Mouse (Mus musculus): ENCODE measurements around the gene Rnf186. TPM values are rescaled to one million over a fixed set of nuclear protein-coding genes. Genes with fewer than 3 reads are reported as not detected.

The Rnf186 gene
- polyA plus RNA-seq, 2 experiments = not detected

DNA sequence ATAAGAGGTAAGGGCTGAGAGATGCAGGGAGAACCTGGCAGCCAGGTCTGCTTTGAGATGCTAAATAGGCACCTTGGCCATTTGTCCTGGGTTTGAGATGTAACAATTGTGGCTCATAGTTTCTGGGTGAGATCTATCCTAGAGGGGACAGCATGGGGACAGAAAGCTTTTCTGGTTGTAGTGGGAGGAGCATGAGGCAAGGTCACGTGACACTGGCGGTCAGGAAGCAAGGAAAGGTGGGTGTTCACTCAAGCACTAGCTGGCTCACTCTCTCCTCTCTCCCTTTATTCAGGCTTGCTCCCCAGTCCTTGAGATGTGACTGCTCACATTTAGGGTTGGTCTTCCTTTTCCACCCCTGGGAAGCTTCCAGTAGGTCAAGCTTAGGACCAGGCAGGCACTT, 34.1 kb downstream of the Rnf186 start:
- WGBS = 44% methylated on average over 2 of the region's 2 CpGs
- no peaks in the 10 kb centered on the region for H3K9me3 ChIP-seq (ENCODE audit: control insufficient read depth, low read length)
- ATAC-seq (ENCODE audit: low FRiP score, low read depth) (no peak), DNase-seq (ENCODE audit: low spot score) (no peak)
- H3K4me3 ChIP-seq (replicated peaks; ENCODE audit: low read length) = no peak overlapping the region
- H3K4me1 ChIP-seq (ENCODE audit: control insufficient read depth, insufficient read depth, low read length) = no peaks in the 10 kb centered on the region
- H3K4me2 ChIP-seq (replicated peaks; ENCODE audit: low read depth, low read length, severe bottlenecking) = no peak overlapping the region
- H3K36me3 ChIP-seq (ENCODE audit: control insufficient read depth, insufficient read depth, low read length) = no peaks in the 10 kb centered on the region
- H3K27me3 ChIP-seq (ENCODE audit: control insufficient read depth, insufficient read depth, low read length) = no peaks in the 10 kb centered on the region
- H3K9ac ChIP-seq (ENCODE audit: low read depth, low read length, severe bottlenecking) = no peak overlapping the region
- TF ChIP-seq POLR2A (IDR thresholded peaks at IDR 0.05; ENCODE audit: borderline replicate concordance, extremely low read depth, insufficient read depth, insufficient read length) = no peak
- no peak overlapping the region for H3K27ac ChIP-seq (replicated peaks; ENCODE audit: low read depth, low read length)

GRCm38 (mm10) chr4:139001433-139001832, 34.5 kb downstream of the Rnf186 start:
- Histone ChIP-seq H3K27ac (replicated peaks; ENCODE audit: low read depth, low read length) (no peak overlapping the region), H3K4me3 (replicated peaks; ENCODE audit: low read length) (no peak overlapping the region), H3K27me3 (ENCODE audit: control insufficient read depth, insufficient read depth, low read length) (no peaks in the 10 kb centered on the region), H3K36me3 (ENCODE audit: control insufficient read depth, insufficient read depth, low read length) (no peaks in the 10 kb centered on the region), H3K4me2 (replicated peaks; ENCODE audit: low read depth, low read length, severe bottlenecking) (no peak overlapping the region), H3K4me1 (ENCODE audit: control insufficient read depth, insufficient read depth, low read length) (no peaks in the 10 kb centered on the region), H3K9ac (ENCODE audit: low read depth, low read length, severe bottlenecking) (no peak overlapping the region), H3K9me3 (ENCODE audit: control insufficient read depth, low read length) (no peaks in the 10 kb centered on the region)
- no peak for TF ChIP-seq POLR2A (IDR thresholded peaks at IDR 0.05; ENCODE audit: borderline replicate concordance, extremely low read depth, insufficient read depth, insufficient read length)
- WGBS = 29% methylated on average over 6 of the region's 6 CpGs
- ATAC-seq (ENCODE audit: low FRiP score, low read depth) (no peak), DNase-seq (ENCODE audit: low spot score) (no peak)

- DNase-seq (ENCODE audit: low spot score) = no peak
- no peak for ATAC-seq (ENCODE audit: low FRiP score, low read depth)
- no peak for TF ChIP-seq POLR2A (IDR thresholded peaks at IDR 0.05; ENCODE audit: borderline replicate concordance, extremely low read depth, insufficient read depth, insufficient read length)
- Histone ChIP-seq H3K27me3 (ENCODE audit: control insufficient read depth, insufficient read depth, low read length) (no peaks in the 10 kb centered on the region), H3K27ac (replicated peaks; ENCODE audit: low read depth, low read length) (no peak overlapping the region), H3K4me2 (replicated peaks; ENCODE audit: low read depth, low read length, severe bottlenecking) (no peak overlapping the region), H3K4me1 (ENCODE audit: control insufficient read depth, insufficient read depth, low read length) (no peaks in the 10 kb centered on the region), H3K4me3 (replicated peaks; ENCODE audit: low read length) (no peak overlapping the region), H3K9ac (ENCODE audit: low read depth, low read length, severe bottlenecking) (no peak overlapping the region), H3K36me3 (ENCODE audit: control insufficient read depth, insufficient read depth, low read length) (no peaks in the 10 kb centered on the region), H3K9me3 (ENCODE audit: control insufficient read depth, low read length) (no peaks in the 10 kb centered on the region)
- WGBS = 82% methylated on average over 8 of the region's 8 CpGs
Observed at GRCm38 (mm10) chr4:139004067-139004466, 37.2 kb downstream of the Rnf186 start.

DNA sequence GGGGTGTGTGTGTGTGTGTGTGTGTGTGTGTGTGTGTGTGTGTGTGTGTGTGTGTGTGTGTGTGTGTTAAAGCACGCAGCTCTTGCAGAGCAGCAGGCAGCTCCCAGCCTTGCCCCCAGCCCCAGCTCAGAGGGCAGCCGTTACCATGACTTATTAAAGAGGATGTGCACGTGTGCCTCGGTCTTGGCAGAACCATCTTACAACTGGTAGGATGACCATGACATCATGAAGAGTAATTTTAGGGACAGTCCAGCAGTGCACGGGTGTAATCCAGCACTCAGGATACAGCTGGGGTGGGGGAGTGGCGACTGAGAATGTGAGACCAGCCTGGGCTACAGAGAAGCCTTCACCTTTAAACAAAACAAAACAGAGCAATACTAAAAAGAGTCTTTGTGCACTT, 38.3 kb downstream of the Rnf186 start:
- Histone ChIP-seq H3K36me3 (ENCODE audit: control insufficient read depth, insufficient read depth, low read length) (no peaks in the 10 kb centered on the region), H3K4me1 (ENCODE audit: control insufficient read depth, insufficient read depth, low read length) (no peaks in the 10 kb centered on the region), H3K27me3 (ENCODE audit: control insufficient read depth, insufficient read depth, low read length) (no peaks in the 10 kb centered on the region), H3K4me3 (replicated peaks; ENCODE audit: low read length) (no peak overlapping the region), H3K27ac (replicated peaks; ENCODE audit: low read depth, low read length) (no peak overlapping the region), H3K9me3 (ENCODE audit: control insufficient read depth, low read length) (no peaks in the 10 kb centered on the region), H3K4me2 (replicated peaks; ENCODE audit: low read depth, low read length, severe bottlenecking) (no peak overlapping the region), H3K9ac (ENCODE audit: low read depth, low read length, severe bottlenecking) (no peak overlapping the region)
- ATAC-seq (ENCODE audit: low FRiP score, low read depth) (no peak), DNase-seq (ENCODE audit: low spot score) (no peak)
- TF ChIP-seq POLR2A (IDR thresholded peaks at IDR 0.05; ENCODE audit: borderline replicate concordance, extremely low read depth, insufficient read depth, insufficient read length) = no peak
- 51% methylated on average over 5 of the region's 6 CpGs for WGBS

GRCm38 (mm10) chr4:139007353-139007752, 40.4 kb downstream of the Rnf186 start:
- Histone ChIP-seq H3K9me3 (ENCODE audit: control insufficient read depth, low read length) (no peaks in the 10 kb centered on the region), H3K27ac (replicated peaks; ENCODE audit: low read depth, low read length) (no peak overlapping the region), H3K4me3 (replicated peaks; ENCODE audit: low read length) (no peak overlapping the region), H3K4me1 (ENCODE audit: control insufficient read depth, insufficient read depth, low read length) (no peaks in the 10 kb centered on the region), H3K27me3 (ENCODE audit: control insufficient read depth, insufficient read depth, low read length) (no peaks in the 10 kb centered on the region), H3K36me3 (ENCODE audit: control insufficient read depth, insufficient read depth, low read length) (no peaks in the 10 kb centered on the region), H3K9ac (ENCODE audit: low read depth, low read length, severe bottlenecking) (no peak overlapping the region), H3K4me2 (replicated peaks; ENCODE audit: low read depth, low read length, severe bottlenecking) (no peak overlapping the region)
- WGBS = 87% methylated on average over 3 of the region's 3 CpGs
- ATAC-seq (ENCODE audit: low FRiP score, low read depth) (no peak), DNase-seq (ENCODE audit: low spot score) (no peak)
- TF ChIP-seq POLR2A (IDR thresholded peaks at IDR 0.05; ENCODE audit: borderline replicate concordance, extremely low read depth, insufficient read depth, insufficient read length) = no peak

DNA sequence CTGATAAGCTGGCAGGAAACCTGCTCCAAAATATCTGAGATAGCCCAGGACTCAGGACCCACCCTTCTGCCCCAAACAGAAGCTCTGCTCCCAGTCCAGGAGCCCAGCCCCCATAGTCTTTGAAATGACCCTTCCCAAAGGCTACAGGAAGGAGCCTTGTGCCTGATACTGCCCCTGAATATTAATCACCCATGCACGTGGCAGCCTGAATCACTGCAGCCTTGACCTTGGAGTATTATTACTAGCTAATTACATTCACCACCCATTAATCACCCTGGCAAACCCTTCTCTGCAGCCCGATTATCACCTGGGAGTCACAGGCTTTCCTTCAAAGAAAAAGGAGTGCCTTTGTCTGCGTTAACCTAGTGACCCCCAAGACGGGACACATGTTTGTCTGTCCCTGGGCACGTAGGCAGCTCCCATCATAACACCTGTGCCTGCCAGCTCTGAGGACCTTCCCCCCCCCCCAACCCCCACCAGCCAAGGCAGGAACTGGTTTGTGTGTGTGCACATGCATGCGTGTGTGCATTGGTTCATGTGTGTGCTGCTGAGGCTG, 41.1 kb downstream of the Rnf186 start:
- DNase-seq (ENCODE audit: low spot score) = no peak
- no peaks in the 10 kb centered on the region for H3K9me3 ChIP-seq (ENCODE audit: control insufficient read depth, low read length)

More for the DNA sequence above, 41.1 kb downstream of the Rnf186 start:
- H3K27ac ChIP-seq (replicated peaks; ENCODE audit: low read depth, low read length) = no peak overlapping the region
- H3K36me3 ChIP-seq (ENCODE audit: control insufficient read depth, insufficient read depth, low read length) = no peaks in the 10 kb centered on the region
- H3K27me3 ChIP-seq (ENCODE audit: control insufficient read depth, insufficient read depth, low read length) = no peaks in the 10 kb centered on the region
- no peaks in the 10 kb centered on the region for H3K4me1 ChIP-seq (ENCODE audit: control insufficient read depth, insufficient read depth, low read length)
- H3K9ac ChIP-seq (ENCODE audit: low read depth, low read length, severe bottlenecking) = no peak overlapping the region
- no peak for TF ChIP-seq POLR2A (IDR thresholded peaks at IDR 0.05; ENCODE audit: borderline replicate concordance, extremely low read depth, insufficient read depth, insufficient read length)
- no peak overlapping the region for H3K4me3 ChIP-seq (replicated peaks; ENCODE audit: low read length)
- no peak overlapping the region for H3K4me2 ChIP-seq (replicated peaks; ENCODE audit: low read depth, low read length, severe bottlenecking)
- 27% methylated on average over 6 of the region's 6 CpGs for whole genome bisulfite sequencing
- ATAC-seq (ENCODE audit: low FRiP score, low read depth) = no peak
